In the genomic region with DNA sequence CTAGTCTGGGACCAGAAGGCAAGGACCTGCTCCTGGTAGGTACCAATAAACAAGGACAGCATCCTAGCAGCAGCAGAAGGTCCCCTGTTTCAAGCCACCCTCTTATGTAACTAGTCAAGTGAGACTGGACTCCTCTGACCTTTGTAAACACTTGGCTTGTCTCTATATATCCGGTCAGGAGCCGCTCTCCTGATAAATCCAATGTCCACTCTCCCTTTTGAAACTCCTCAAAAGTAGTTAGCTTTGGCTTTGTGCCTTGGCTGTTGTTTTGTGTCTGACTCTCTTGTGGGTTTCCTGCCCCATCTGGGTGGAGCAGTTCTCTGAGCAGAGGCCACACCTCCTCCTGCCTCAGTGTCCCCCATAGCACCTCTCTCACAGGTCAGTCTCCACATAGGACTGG, we compare ENCODE assay signal across 8 mouse cellular contexts. TPM values are rescaled to one million over a fixed set of nuclear protein-coding genes. Genes with fewer than 3 reads are reported as not detected.
DNase-seq lines count a peak whose midpoint lies in the region; ATAC-seq and TF ChIP-seq lines count a peak whose summit lies in the region.

No protein-coding gene starts in this region.

- H3K4me1 ChIP-seq in spleen, adult 2 months (ENCODE audit: control insufficient read depth, insufficient read depth, insufficient read length) = no peaks in the 10 kb centered on the region; the same call in 1 of the 2 replicates
- H3K4me1 ChIP-seq in heart, postnatal 0 days (ENCODE audit: control insufficient read depth, insufficient read depth) = peaks cover 23% of the 10 kb centered on the region
- H3K4me1 ChIP-seq in limb, embryonic 13.5 days = peaks cover 31% of the 10 kb centered on the region
- H3K4me1 ChIP-seq in stomach, postnatal 0 days (replicated peaks; ENCODE audit: control insufficient read depth, insufficient read depth) = peaks cover 12% of the 10 kb centered on the region; the same call in 1 of the 2 replicates

- no peaks in the 10 kb centered on the region for H3K36me3 ChIP-seq in spleen, adult 2 months (ENCODE audit: control insufficient read depth, insufficient read depth, low read length)
- H3K36me3 ChIP-seq in heart, postnatal 0 days (replicated peaks; ENCODE audit: control insufficient read depth, insufficient read depth, low read length) = no peaks in the 10 kb centered on the region
- 0 out of 2 replicates have a peak, but pooled peaks cover 3% of the 10 kb centered on the region for H3K36me3 ChIP-seq in limb, embryonic 13.5 days
- no peaks in the 10 kb centered on the region for H3K36me3 ChIP-seq in stomach, postnatal 0 days (ENCODE audit: control insufficient read depth, insufficient read depth, low read length)

- ATAC-seq in heart, postnatal 0 days (ENCODE audit: insufficient read depth, low read depth) = peak; percentile 17; the same call in 1 of the 2 replicates
- ATAC-seq in limb, embryonic 13.5 days (ENCODE audit: low FRiP score, low read depth) = no peak
- ATAC-seq in stomach, postnatal 0 days (ENCODE audit: low FRiP score, low TSS enrichment) = no peak; the same call in 1 of the 2 replicates

- no peak overlapping the region for H3K4me2 ChIP-seq in heart, postnatal 0 days (ENCODE audit: low read depth, low read length)
- H3K4me2 ChIP-seq in limb, embryonic 13.5 days (replicated peaks) = no peak overlapping the region
- H3K4me2 ChIP-seq in stomach, postnatal 0 days (replicated peaks; ENCODE audit: low read depth) = 0 out of 2 replicates have a peak overlapping the region, but pooled peaks have one; percentile 8

- DNase-seq in spleen, adult 2 months (ENCODE audit: low read depth in 1 of 2, low spot score in 2 of 2) = no peak
- no peak for DNase-seq in spleen, postnatal 4 days (ENCODE audit: low spot score in 2 of 2)
- peak; percentile 56 for DNase-seq in heart, postnatal 0 days (ENCODE audit: low spot score)
- DNase-seq in stomach, postnatal 0 days (ENCODE audit: low spot score) = no peak
- no peak for DNase-seq in spleen, postnatal 36 days (ENCODE audit: low spot score in 2 of 2)
- no peak for DNase-seq in thymus, postnatal 10 days (ENCODE audit: low spot score in 2 of 2)
- no peak for DNase-seq in layer of hippocampus, postnatal 14 days (ENCODE audit: low spot score in 2 of 2)

- no peak for TF ChIP-seq CTCF in spleen, adult 2 months (IDR thresholded peaks at IDR 0.05; ENCODE audit: extremely low read depth, insufficient read depth, insufficient read length, insufficient replicate concordance)
- TF ChIP-seq CTCF in heart, postnatal 0 days (IDR thresholded peaks at IDR 0.05; ENCODE audit: low read depth) = no peak
- TF ChIP-seq CTCF in stomach, postnatal 0 days (IDR thresholded peaks at IDR 0.05; ENCODE audit: low read depth) = no peak

- H3K9ac ChIP-seq in heart, postnatal 0 days (replicated peaks; ENCODE audit: low read depth, low read length) = no peak overlapping the region
- 0 out of 2 replicates have a peak overlapping the region, but pooled peaks have one; percentile 13 for H3K9ac ChIP-seq in limb, embryonic 13.5 days
- peak overlapping the region; percentile 23; the same call in 1 of the 2 replicates for H3K9ac ChIP-seq in stomach, postnatal 0 days (ENCODE audit: low read length)

- H3K9me3 ChIP-seq in heart, postnatal 0 days (replicated peaks; ENCODE audit: control insufficient read depth, low read length) = 0 out of 2 replicates have a peak, but pooled peaks cover 4% of the 10 kb centered on the region
- peaks cover 10% of the 10 kb centered on the region for H3K9me3 ChIP-seq in limb, embryonic 13.5 days
- no peaks in the 10 kb centered on the region for H3K9me3 ChIP-seq in stomach, postnatal 0 days (ENCODE audit: control insufficient read depth, low read length)

- 86% methylated on average over 2 of the region's 2 CpGs for WGBS in spleen, adult 2 months
- WGBS in heart, postnatal 0 days = 25% methylated on average over 2 of the region's 2 CpGs
- 91% methylated on average over 2 of the region's 2 CpGs for WGBS in limb, embryonic 13.5 days
- 53% methylated on average over 2 of the region's 2 CpGs for WGBS in stomach, postnatal 0 days

- peak overlapping the region; percentile 72 for H3K27ac ChIP-seq in spleen, adult 2 months (ENCODE audit: insufficient read depth, low read length)
- peak overlapping the region; percentile 76 for H3K27ac ChIP-seq in heart, postnatal 0 days (ENCODE audit: low read depth)
- peak overlapping the region; percentile 63 for H3K27ac ChIP-seq in limb, embryonic 13.5 days
- H3K27ac ChIP-seq in stomach, postnatal 0 days (replicated peaks) = peak overlapping the region; percentile 90

- 0 out of 2 replicates have a peak, but pooled peaks have one; percentile 46 for TF ChIP-seq EP300 in heart, postnatal 0 days (IDR thresholded peaks at IDR 0.05; ENCODE audit: low read depth)
- TF ChIP-seq EP300 in stomach, postnatal 0 days (optimal IDR thresholded peaks at IDR 0.05) = no peak

- TF ChIP-seq POLR2A in spleen, adult 2 months (IDR thresholded peaks at IDR 0.05; ENCODE audit: low read depth, low read length) = no peak

- H3K27me3 ChIP-seq in spleen, adult 2 months (ENCODE audit: control insufficient read depth, insufficient read depth, low read length) = no peaks in the 10 kb centered on the region
- peaks cover 27% of the 10 kb centered on the region for H3K27me3 ChIP-seq in heart, postnatal 0 days (ENCODE audit: control insufficient read depth, insufficient read depth, low read length)
- H3K27me3 ChIP-seq in limb, embryonic 13.5 days = peaks cover 29% of the 10 kb centered on the region
- no peaks in the 10 kb centered on the region for H3K27me3 ChIP-seq in stomach, postnatal 0 days (ENCODE audit: control insufficient read depth, insufficient read depth, low read length)

- H3K4me3 ChIP-seq in spleen, adult 2 months (ENCODE audit: extremely low read depth, insufficient read depth, insufficient read length) = no peak overlapping the region
- H3K4me3 ChIP-seq in heart, postnatal 0 days (ENCODE audit: low read depth, low read length) = no peak overlapping the region
- no peak overlapping the region for H3K4me3 ChIP-seq in limb, embryonic 13.5 days
- H3K4me3 ChIP-seq in stomach, postnatal 0 days (ENCODE audit: low read depth, low read length) = no peak overlapping the region

RNA-seq across cellular contexts. Expression of a gene that starts 19.4 kb away (rescaled TPM):
- polyA plus RNA-seq in spleen, adult 2 months (2012; rRNA removed) = 12.9 TPM in 2 replicates
- 64.9 and 65.8 TPM in 2 replicates for total RNA-seq in heart, postnatal 0 days (2014; rRNA removed; ENCODE audit: low replicate concordance)
- polyA plus RNA-seq in heart, postnatal 0 days (2015; fragmentation: Nextera tagmentation; extraction: Ambion mirVana) = 43.0 and 46.7 TPM in 2 replicates
- 22.0 and 23.5 TPM in 2 replicates for polyA plus RNA-seq in limb, embryonic 13.5 days (2015; fragmentation: Nextera tagmentation; extraction: Ambion mirVana)
- 207 and 211 TPM in 2 replicates for polyA plus RNA-seq in stomach, postnatal 0 days (2015; fragmentation: Nextera tagmentation; extraction: Ambion mirVana)
- total RNA-seq in layer of hippocampus, postnatal 14 days (2021) = 100 to 1,000 TPM; 123 to 125 TPM

RNA-seq across cellular contexts. Expression of a gene that starts 19.6 kb away (rescaled TPM):
- 18.3 and 24.0 TPM in 2 replicates for polyA plus RNA-seq in spleen, adult 2 months (2012; rRNA removed)
- 58.4 and 63.6 TPM in 2 replicates for total RNA-seq in heart, postnatal 0 days (2014; rRNA removed; ENCODE audit: low replicate concordance)
- polyA plus RNA-seq in heart, postnatal 0 days (2015; fragmentation: Nextera tagmentation; extraction: Ambion mirVana) = 64.0 and 68.2 TPM in 2 replicates
- 63.3 and 72.1 TPM in 2 replicates for polyA plus RNA-seq in limb, embryonic 13.5 days (2015; fragmentation: Nextera tagmentation; extraction: Ambion mirVana)
- polyA plus RNA-seq in stomach, postnatal 0 days (2015; fragmentation: Nextera tagmentation; extraction: Ambion mirVana) = 51.9 and 52.6 TPM in 2 replicates
- 10 to 100 TPM; 42.9 to 53.7 TPM for total RNA-seq in layer of hippocampus, postnatal 14 days (2021)

RNA-seq across cellular contexts. Expression of a gene that starts 19.6 kb away (rescaled TPM):
- polyA plus RNA-seq in spleen, adult 2 months (2012; rRNA removed) = 0.07 and 0.18 TPM in 2 replicates
- 2.1 and 3.4 TPM in 2 replicates for total RNA-seq in heart, postnatal 0 days (2014; rRNA removed; ENCODE audit: low replicate concordance)
- 0.45 TPM in 2 replicates for polyA plus RNA-seq in heart, postnatal 0 days (2015; fragmentation: Nextera tagmentation; extraction: Ambion mirVana)
- 3.3 and 4.0 TPM in 2 replicates for polyA plus RNA-seq in limb, embryonic 13.5 days (2015; fragmentation: Nextera tagmentation; extraction: Ambion mirVana)
- polyA plus RNA-seq in stomach, postnatal 0 days (2015; fragmentation: Nextera tagmentation; extraction: Ambion mirVana) = 26.5 and 30.1 TPM in 2 replicates
- total RNA-seq in layer of hippocampus, postnatal 14 days (2021) = under 1 TPM; 0.44 to 0.72 TPM

RNA-seq across cellular contexts. Expression of a gene that starts 50.3 kb away (rescaled TPM):
- polyA plus RNA-seq in spleen, adult 2 months (2012; rRNA removed) = 13.3 and 14.0 TPM in 2 replicates
- total RNA-seq in heart, postnatal 0 days (2014; rRNA removed; ENCODE audit: low replicate concordance) = 20.4 and 22.8 TPM in 2 replicates
- polyA plus RNA-seq in heart, postnatal 0 days (2015; fragmentation: Nextera tagmentation; extraction: Ambion mirVana) = 8.2 and 8.5 TPM in 2 replicates
- 48.6 and 48.9 TPM in 2 replicates for polyA plus RNA-seq in limb, embryonic 13.5 days (2015; fragmentation: Nextera tagmentation; extraction: Ambion mirVana)
- polyA plus RNA-seq in stomach, postnatal 0 days (2015; fragmentation: Nextera tagmentation; extraction: Ambion mirVana) = 8.0 and 8.8 TPM in 2 replicates
- total RNA-seq in layer of hippocampus, postnatal 14 days (2021) = 100 to 1,000 TPM in 1 of 2 experiments, 10 to 100 TPM in 1; 87.9 to 102 TPM

RNA-seq across cellular contexts. Expression of a gene that starts 55.8 kb away (rescaled TPM):
- 25.4 and 27.0 TPM in 2 replicates for polyA plus RNA-seq in spleen, adult 2 months (2012; rRNA removed)
- 28.1 and 33.6 TPM in 2 replicates for total RNA-seq in heart, postnatal 0 days (2014; rRNA removed; ENCODE audit: low replicate concordance)
- 47.8 and 48.2 TPM in 2 replicates for polyA plus RNA-seq in heart, postnatal 0 days (2015; fragmentation: Nextera tagmentation; extraction: Ambion mirVana)
- polyA plus RNA-seq in limb, embryonic 13.5 days (2015; fragmentation: Nextera tagmentation; extraction: Ambion mirVana) = 109 and 110 TPM in 2 replicates
- polyA plus RNA-seq in stomach, postnatal 0 days (2015; fragmentation: Nextera tagmentation; extraction: Ambion mirVana) = 52.6 and 53.0 TPM in 2 replicates
- total RNA-seq in layer of hippocampus, postnatal 14 days (2021) = 10 to 100 TPM; 52.0 to 55.7 TPM
